In the genomic region with DNA sequence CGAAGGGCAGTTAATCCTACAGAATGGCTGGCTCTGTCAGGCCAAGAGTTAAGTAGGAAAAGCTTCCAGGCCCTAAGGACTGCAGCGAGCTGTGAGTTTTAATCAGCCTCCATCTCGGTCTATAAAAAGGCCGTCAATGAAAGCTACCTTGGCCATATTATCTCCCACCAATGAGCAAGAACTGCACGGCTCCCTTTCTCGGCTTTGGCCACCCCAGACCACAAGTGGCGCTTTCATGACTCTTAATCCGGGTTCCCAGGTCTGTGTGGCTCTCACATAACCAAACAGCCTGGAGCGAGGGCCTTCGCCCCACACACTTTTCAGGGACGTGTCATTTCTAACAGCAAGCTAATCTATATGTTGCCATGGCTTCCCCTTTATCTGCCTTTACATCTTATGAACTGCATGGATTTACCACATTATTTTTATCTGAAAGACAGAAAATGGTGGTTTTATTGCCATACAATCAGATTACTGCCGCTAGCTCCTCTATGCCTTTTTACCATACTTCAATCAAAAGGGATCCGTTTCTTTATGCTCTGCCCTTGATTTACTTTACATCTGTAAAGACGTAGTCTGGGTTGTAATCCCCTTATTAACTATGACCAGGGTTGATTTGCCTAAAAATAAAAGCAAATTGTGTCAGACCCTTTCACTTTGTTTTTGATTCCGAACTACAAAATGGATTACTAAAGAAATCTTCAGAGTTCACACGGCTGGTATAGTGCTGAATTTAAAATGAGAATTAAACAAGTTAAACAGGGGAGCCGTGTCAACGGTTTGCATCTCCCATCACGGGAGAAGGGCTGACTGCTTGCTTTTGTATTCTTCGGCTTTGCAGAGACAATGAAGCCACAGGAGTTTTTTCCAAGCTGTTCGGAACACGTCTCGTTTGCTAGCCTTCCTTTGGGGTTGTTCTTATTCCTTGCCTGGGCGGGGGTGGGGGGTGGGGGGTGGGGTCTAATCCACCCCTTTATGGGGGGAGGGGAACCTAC, we compare ENCODE assay signal across 9 mouse cellular contexts. TPM values are rescaled to one million over a fixed set of nuclear protein-coding genes. Genes with fewer than 3 reads are reported as not detected.
DNase-seq lines count a peak whose midpoint lies in the region; ATAC-seq lines count a peak whose summit lies in the region.
"Had no signal": no experiment of that assay in that cellular context is flagged by ENCODE, and none has a peak within 500 bp of the region (broad histone marks: within the 10 kb centered on the region; RNA-seq: fewer than 3 reads in every experiment).

No protein-coding gene starts in this region.

- peak overlapping the region; percentile 63; the same call in 1 of the 2 replicates for H3K27ac ChIP-seq in heart, embryonic 13.5 days (replicated peaks)
- H3K27ac ChIP-seq in brown adipose tissue, adult 24 weeks (replicated peaks; ENCODE audit: low read depth, low read length) = no peak overlapping the region
- peak overlapping the region; percentile 0 for H3K27ac ChIP-seq in hindbrain, embryonic 11.5 days (ENCODE audit: low read depth, low read length)
- peak overlapping the region; percentile 46 for H3K27ac ChIP-seq in midbrain, embryonic 15.5 days

- WGBS in heart, embryonic 13.5 days = 28% methylated on average over 24 of the region's 24 CpGs
- WGBS in hindbrain, embryonic 11.5 days = 9% methylated on average over 24 of the region's 24 CpGs
- WGBS in midbrain, embryonic 15.5 days = 10% methylated on average over 24 of the region's 24 CpGs

- peak overlapping the region; percentile 94 for H3K4me2 ChIP-seq in heart, embryonic 13.5 days
- H3K4me2 ChIP-seq in hindbrain, embryonic 11.5 days (replicated peaks; ENCODE audit: low read depth, low read length) = peak overlapping the region; percentile 85
- peak overlapping the region; percentile 86 for H3K4me2 ChIP-seq in midbrain, embryonic 15.5 days

- no peak for ATAC-seq in heart, embryonic 13.5 days (ENCODE audit: extremely low read depth, insufficient number of reproducible peaks, low FRiP score, low TSS enrichment)
- ATAC-seq in hindbrain, embryonic 11.5 days (ENCODE audit: low FRiP score) = no peak
- no peak for ATAC-seq in midbrain, embryonic 15.5 days (replicated peaks)
- no peak for ATAC-seq in megakaryocyte-erythroid progenitor cell, adult 5-6 weeks (replicated peaks; ENCODE audit: low FRiP score, low TSS enrichment, poor library complexity, severe bottlenecking)

- no peak for DNase-seq in heart, postnatal 25 days (ENCODE audit: low spot score)
- peak; percentile 61 for DNase-seq in hindbrain, embryonic 11.5 days (ENCODE audit: low spot score)
- no peak for DNase-seq in layer of hippocampus, postnatal 14 days (ENCODE audit: low spot score in 2 of 2)
- no peak for DNase-seq in layer of hippocampus, adult 9-10 months (ENCODE audit: low spot score)
- DNase-seq: cerebellum, adult 11-12 months had no signal

- no peaks in the 10 kb centered on the region for H3K9me3 ChIP-seq in heart, embryonic 13.5 days
- no peaks in the 10 kb centered on the region for H3K9me3 ChIP-seq in hindbrain, embryonic 11.5 days (ENCODE audit: control insufficient read depth, low read length)
- no peaks in the 10 kb centered on the region for H3K9me3 ChIP-seq in midbrain, embryonic 15.5 days

- no peaks in the 10 kb centered on the region for H3K27me3 ChIP-seq in heart, embryonic 13.5 days (replicated peaks)
- no peaks in the 10 kb centered on the region for H3K27me3 ChIP-seq in hindbrain, embryonic 11.5 days (ENCODE audit: control insufficient read depth, insufficient read depth, low read length)
- H3K27me3 ChIP-seq in midbrain, embryonic 15.5 days (replicated peaks) = peaks cover 3% of the 10 kb centered on the region; the same call in 1 of the 2 replicates

- peak overlapping the region; percentile 91 for H3K4me3 ChIP-seq in heart, embryonic 13.5 days
- peak overlapping the region; percentile 29; the same call in 1 of the 2 replicates for H3K4me3 ChIP-seq in brown adipose tissue, adult 24 weeks (ENCODE audit: insufficient read depth, low read depth, low read length)
- peak overlapping the region; percentile 96 for H3K4me3 ChIP-seq in hindbrain, embryonic 11.5 days (ENCODE audit: low read depth, low read length)
- H3K4me3 ChIP-seq in midbrain, embryonic 15.5 days = peak overlapping the region; percentile 68

- peaks cover 77% of the 10 kb centered on the region for H3K4me1 ChIP-seq in heart, embryonic 13.5 days
- H3K4me1 ChIP-seq in brown adipose tissue, adult 24 weeks (ENCODE audit: control insufficient read depth, insufficient read depth, insufficient read length, low read length) = 0 out of 2 replicates have a peak, but pooled peaks cover 2% of the 10 kb centered on the region
- H3K4me1 ChIP-seq in hindbrain, embryonic 11.5 days (replicated peaks; ENCODE audit: control insufficient read depth, insufficient read depth, low read length) = peaks cover 4% of the 10 kb centered on the region
- H3K4me1 ChIP-seq in midbrain, embryonic 15.5 days = peaks cover 62% of the 10 kb centered on the region

- peak overlapping the region; percentile 95 for H3K9ac ChIP-seq in heart, embryonic 13.5 days
- H3K9ac ChIP-seq in hindbrain, embryonic 11.5 days (ENCODE audit: low read depth, low read length) = peak overlapping the region; percentile 46
- peak overlapping the region; percentile 37 for H3K9ac ChIP-seq in midbrain, embryonic 15.5 days

- 0 out of 2 replicates have a peak, but pooled peaks cover 3% of the 10 kb centered on the region for H3K36me3 ChIP-seq in heart, embryonic 13.5 days
- no peaks in the 10 kb centered on the region for H3K36me3 ChIP-seq in hindbrain, embryonic 11.5 days (ENCODE audit: control insufficient read depth, insufficient read depth, low read length)
- no peaks in the 10 kb centered on the region for H3K36me3 ChIP-seq in midbrain, embryonic 15.5 days (replicated peaks)

- intact Hi-C loops in heart, postnatal 25 days (cut with DNase I) = loop anchor here (2.0 to 10.0 kb wide), 4 partner anchors 169 to 517 kb away; no protein-coding TSS in a partner anchor

RNA-seq across cellular contexts. Expression of a gene that starts 5.4 kb away (rescaled TPM):
- polyA plus RNA-seq in heart, embryonic 13.5 days (2015; fragmentation: Nextera tagmentation; extraction: Ambion mirVana) = 11.4 and 11.7 TPM in 2 replicates
- total RNA-seq in heart, postnatal 25 days (2021) = 10 to 100 TPM; 24.8 to 29.4 TPM
- 3.3 and 6.5 TPM in 2 replicates for polyA plus RNA-seq in brown adipose tissue, adult 24 weeks (2012; ENCODE audit: insufficient read depth, insufficient read length, missing spikeins)
- 36.3 and 43.6 TPM in 2 replicates for polyA plus RNA-seq in hindbrain, embryonic 11.5 days (2014; fragmentation: Nextera tagmentation; extraction: Ambion mirVana)
- polyA plus RNA-seq in midbrain, embryonic 15.5 days (2015; fragmentation: Nextera tagmentation; extraction: Ambion mirVana) = 14.1 and 14.8 TPM in 2 replicates
- total RNA-seq in layer of hippocampus, postnatal 14 days (2021) = 10 to 100 TPM; 31.6 to 35.0 TPM
- 0.42 TPM in 1 of 2 replicates, not detected in the other for total RNA-seq in megakaryocyte-erythroid progenitor cell, adult 5-6 weeks (2014; fragmentation: Nextera tagmentation)
- total RNA-seq in megakaryocyte-erythroid progenitor cell, adult 5-6 weeks (2017) = 0.09 TPM in 1 of 2 replicates, not detected in the other

RNA-seq across cellular contexts. Expression of a gene that starts 34.7 kb away (rescaled TPM):
- polyA plus RNA-seq in heart, embryonic 13.5 days (2015; fragmentation: Nextera tagmentation; extraction: Ambion mirVana) = 79.0 and 86.7 TPM in 2 replicates
- 10 to 100 TPM; 29.4 to 30.4 TPM for total RNA-seq in heart, postnatal 25 days (2021)
- polyA plus RNA-seq in brown adipose tissue, adult 24 weeks (2012; ENCODE audit: insufficient read depth, insufficient read length, missing spikeins) = 30.1 and 39.8 TPM in 2 replicates
- 162 and 171 TPM in 2 replicates for polyA plus RNA-seq in hindbrain, embryonic 11.5 days (2014; fragmentation: Nextera tagmentation; extraction: Ambion mirVana)
- polyA plus RNA-seq in midbrain, embryonic 15.5 days (2015; fragmentation: Nextera tagmentation; extraction: Ambion mirVana) = 158 and 183 TPM in 2 replicates
- total RNA-seq in layer of hippocampus, postnatal 14 days (2021) = 100 to 1,000 TPM in 1 of 2 experiments, 10 to 100 TPM in 1; 96.8 to 108 TPM
- 98.0 and 112 TPM in 2 replicates for total RNA-seq in megakaryocyte-erythroid progenitor cell, adult 5-6 weeks (2014; fragmentation: Nextera tagmentation)
- total RNA-seq in megakaryocyte-erythroid progenitor cell, adult 5-6 weeks (2017) = 90.1 and 128 TPM in 2 replicates

Comparison
In these comparisons a context has a peak if more than half of its experiments do, and no peak if none do; other contexts are left out.
1. H3K4me3 ChIP-seq: peak in every context shown above with its lines; median percentile 96 in hindbrain, embryonic 11.5 days; 91 in heart, embryonic 13.5 days; 68 in midbrain, embryonic 15.5 days; 29 in brown adipose tissue, adult 24 weeks.
2. H3K9ac ChIP-seq: peak in every context shown above with its lines; median percentile 95 in heart, embryonic 13.5 days; 46 in hindbrain, embryonic 11.5 days; 37 in midbrain, embryonic 15.5 days.